Mouse (Mus musculus): ENCODE data around the gene Sirt6. TPM values are rescaled to one million over a fixed set of nuclear protein-coding genes. Genes with fewer than 3 reads are reported as not detected.

The Sirt6 gene
- polyA plus RNA-seq (2012; rRNA removed), result 59.4 and 65.9 TPM in 2 replicates

DNA sequence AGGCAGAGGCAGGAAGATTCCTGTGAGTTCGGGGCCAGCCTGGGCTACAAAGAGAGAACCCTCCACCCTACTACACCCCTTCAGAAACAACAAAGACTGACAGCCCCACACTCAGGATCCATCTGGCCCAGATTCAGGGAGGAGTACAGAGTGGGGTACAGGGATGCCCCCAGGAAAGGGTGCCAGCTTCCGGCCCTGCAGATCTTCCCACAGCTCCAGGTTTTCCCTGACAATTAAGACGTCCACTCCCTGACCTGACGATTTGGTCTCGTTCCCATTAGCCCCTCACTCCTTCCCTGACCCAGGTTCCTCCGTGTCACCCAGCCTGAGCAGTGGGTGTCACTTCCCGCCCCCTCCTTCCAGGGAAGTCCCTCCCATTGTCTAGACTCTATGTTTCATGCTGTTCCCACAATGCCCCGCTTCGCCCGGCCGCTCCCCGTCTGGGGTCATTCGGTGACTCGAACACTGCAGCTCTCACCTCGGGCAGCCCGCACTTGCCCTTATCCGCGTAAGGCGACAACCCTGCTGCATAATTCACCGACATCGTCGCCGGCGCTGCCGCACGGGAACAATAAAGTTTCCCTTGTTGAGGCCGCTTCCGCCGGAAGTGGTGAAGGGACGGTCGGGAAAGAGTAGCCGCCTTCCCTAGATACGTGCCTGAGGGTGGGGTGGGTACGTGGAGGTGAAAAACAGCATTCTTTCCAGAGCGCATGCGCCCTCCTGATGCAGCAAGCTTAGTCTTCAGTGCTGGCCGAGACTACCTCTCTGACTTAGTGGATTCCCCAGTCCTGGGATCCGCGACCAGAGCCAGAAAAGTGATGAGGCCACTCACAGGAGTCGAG, at the start of gene Sirt6:
Sirt6 (minus strand) TSS at position 804 of the 842 bp plus-strand sequence.

DNA sequence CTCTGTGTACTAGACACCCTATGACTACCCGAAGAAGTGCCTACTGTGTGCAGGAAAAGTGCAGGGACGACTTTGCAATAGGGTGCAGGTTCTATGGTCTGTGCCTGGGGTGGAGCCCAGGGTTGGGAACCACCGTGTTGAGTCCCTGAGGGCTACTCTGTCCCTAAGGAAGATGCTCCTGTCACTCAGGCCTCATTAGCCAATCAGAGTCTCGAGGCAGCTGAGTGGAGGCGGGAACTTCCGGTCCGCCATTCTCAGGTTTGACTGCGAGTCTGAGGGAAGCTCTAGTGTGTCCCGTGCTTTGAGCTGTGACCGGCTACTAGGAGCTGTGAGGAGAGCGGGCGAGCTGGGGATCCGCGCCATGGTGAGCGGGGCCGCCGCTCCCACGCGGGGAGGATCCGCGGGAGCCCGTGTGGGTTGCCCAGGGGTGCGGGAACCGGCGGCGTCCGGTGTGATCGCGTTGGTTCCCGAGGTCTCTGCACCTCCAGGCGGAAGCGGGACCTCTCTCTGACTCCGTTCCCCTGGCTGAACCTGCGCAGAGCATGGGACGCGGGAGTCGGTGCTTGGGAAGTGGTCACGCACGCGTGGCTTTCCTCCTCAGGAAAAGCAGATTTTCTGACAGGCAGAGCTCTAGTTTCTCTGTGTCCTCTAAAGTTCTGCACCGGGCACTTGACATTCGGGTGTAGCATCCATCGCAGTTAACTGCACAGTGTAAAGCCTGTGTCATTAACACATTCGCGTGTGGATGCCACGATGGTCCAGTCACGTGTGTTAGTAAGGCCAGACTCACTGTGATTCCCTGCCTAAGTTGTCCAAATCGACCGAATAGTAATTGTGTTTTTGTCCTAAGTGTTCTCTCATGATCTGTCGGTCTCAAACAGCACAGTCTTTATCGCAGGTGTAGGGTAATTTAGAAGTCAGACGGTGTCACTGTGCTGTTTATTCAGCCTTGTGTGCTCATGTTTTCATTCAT, 21.5 kb upstream of the Sirt6 start, which contains the start of gene Gm10778:
Gm10778 (plus strand) TSS at position 257 of the 973 bp plus-strand sequence.

DNA sequence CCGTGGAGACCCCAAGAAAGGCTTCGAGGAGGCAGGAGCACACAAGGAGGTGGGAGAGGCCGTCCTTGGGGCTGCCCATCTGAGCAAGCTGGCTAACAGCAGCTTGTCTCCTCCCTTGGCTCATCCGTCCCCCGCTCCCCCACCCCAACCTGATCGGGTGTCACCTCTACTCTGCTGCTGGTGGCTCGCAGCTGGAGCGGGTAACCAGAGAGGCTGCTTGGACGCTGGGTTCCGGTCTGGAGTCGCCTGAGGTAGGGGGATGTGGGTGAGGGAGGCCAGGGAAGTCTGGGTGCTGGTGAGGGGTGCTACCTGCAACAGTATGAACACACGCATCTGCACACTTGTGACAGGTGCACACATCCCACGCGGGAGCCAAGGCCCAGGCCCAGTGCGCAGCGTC, 793 bp upstream of the Sirt6 start, which contains the start of gene Ankrd24:
Ankrd24 (plus strand) TSS at position 151 of the 400 bp plus-strand sequence.

DNA sequence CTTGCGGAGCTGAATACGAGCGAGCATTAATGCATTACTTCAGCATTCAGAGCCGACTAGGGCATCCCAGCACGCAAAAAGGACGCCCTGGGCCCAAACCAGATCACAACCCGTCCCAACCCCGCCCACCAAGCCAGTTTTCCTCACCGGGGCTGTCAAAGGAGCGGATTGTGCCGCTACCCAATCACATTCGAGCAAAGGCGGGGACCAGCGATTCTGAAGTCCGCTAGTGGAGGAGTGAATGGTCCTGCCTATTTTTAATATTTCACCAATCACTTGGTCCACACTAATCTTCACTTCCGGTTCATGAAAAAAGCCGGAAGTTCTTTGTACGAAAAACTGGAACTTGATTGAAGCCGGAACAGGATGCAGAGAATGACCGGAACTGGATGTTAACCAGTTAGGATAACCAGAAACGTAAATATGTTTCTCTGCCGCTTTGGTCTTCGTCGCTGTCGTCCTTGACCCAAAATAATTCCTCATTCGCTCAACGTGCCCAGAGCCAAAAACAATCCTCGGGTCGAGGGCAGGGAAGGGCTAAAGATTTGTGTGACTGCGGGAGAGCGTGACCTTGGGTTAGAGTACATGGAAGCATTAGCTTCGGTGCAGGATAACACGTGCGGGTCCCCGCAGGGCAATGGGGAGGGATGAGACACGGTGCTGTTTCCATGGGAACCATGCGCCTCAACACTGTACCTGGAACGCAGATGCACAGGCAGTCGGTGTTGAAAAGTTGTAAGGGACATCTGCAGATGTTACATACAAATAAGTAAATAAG, 21.4 kb downstream of the Sirt6 start, which contains the start of gene BC025920:
BC025920 (plus strand) TSS at position 297 of the 778 bp plus-strand sequence.

GRCm38 (mm10) chr10:81600738-81601203, 26.8 kb downstream of the Sirt6 start, which contains the start of gene Tle6:
Gene Tle6 (minus strand): TSS chr10:81601073.

GRCm38 (mm10) chr10:81574081-81575056, 53.2 kb downstream of the Sirt6 start, which contains the start of gene Tle2:
Gene Tle2 (plus strand): TSS chr10:81574561.

Other genes starting within 250 kb of the Sirt6 start
- gene Fzr1, start 249.3 kb downstream of the Sirt6 start, polyA plus RNA-seq (2012; rRNA removed), result 189 and 205 TPM in 2 replicates
- gene Dohh, start 243.4 kb downstream of the Sirt6 start, polyA plus RNA-seq (2012; rRNA removed), result 178 and 192 TPM in 2 replicates
- gene Gm48551, start 243.3 kb downstream of the Sirt6 start, polyA plus RNA-seq (2012; rRNA removed), result 10.9 and 15.0 TPM in 2 replicates
- gene Gm48552, start 238.8 kb downstream of the Sirt6 start, polyA plus RNA-seq (2012; rRNA removed), result 9.3 and 10.3 TPM in 2 replicates
- gene Smim24, start 234.7 kb downstream of the Sirt6 start, polyA plus RNA-seq (2012; rRNA removed), result 16.3 and 19.5 TPM in 2 replicates
- gene Nfic, start 172.2 kb downstream of the Sirt6 start, polyA plus RNA-seq (2012; rRNA removed), result 63.2 and 87.3 TPM in 2 replicates
- gene Celf5, start 145.1 kb downstream of the Sirt6 start, polyA plus RNA-seq (2012; rRNA removed), result 0.77 and 1.4 TPM in 2 replicates
- gene Ncln, start 131.4 kb downstream of the Sirt6 start, polyA plus RNA-seq (2012; rRNA removed), result 384 and 527 TPM in 2 replicates
- gene S1pr4, start 127.7 kb downstream of the Sirt6 start, polyA plus RNA-seq (2012; rRNA removed), result 4.2 and 5.4 TPM in 2 replicates
- gene Gna15, start 103.6 kb downstream of the Sirt6 start, polyA plus RNA-seq (2012; rRNA removed), result 3.2 and 3.5 TPM in 2 replicates
- 162 and 181 TPM in 2 replicates for gene Gna11, start 82.6 kb downstream of the Sirt6 start, polyA plus RNA-seq (2012; rRNA removed)
- gene Aes, start 68.3 kb downstream of the Sirt6 start, polyA plus RNA-seq (2012; rRNA removed), result 2,184 and 2,590 TPM in 2 replicates
- gene Tle2, start 53.2 kb downstream of the Sirt6 start, polyA plus RNA-seq (2012; rRNA removed), result 497 and 508 TPM in 2 replicates
- gene Tle6, start 26.7 kb downstream of the Sirt6 start, polyA plus RNA-seq (2012; rRNA removed), result 192 and 202 TPM in 2 replicates
- gene BC025920, start 21.5 kb downstream of the Sirt6 start, polyA plus RNA-seq (2012; rRNA removed), result 0.47 and 0.74 TPM in 2 replicates
- gene Ankrd24, start 743 bp upstream of the Sirt6 start, polyA plus RNA-seq (2012; rRNA removed), result 62.1 and 90.5 TPM in 2 replicates
- gene Gm10778, start 21.3 kb upstream of the Sirt6 start, polyA plus RNA-seq (2012; rRNA removed), result 0.10 and 0.26 TPM in 2 replicates
- 0.21 and 0.46 TPM in 2 replicates for gene Zfp433, start 77.0 kb upstream of the Sirt6 start, polyA plus RNA-seq (2012; rRNA removed)
- 0.12 and 0.59 TPM in 2 replicates for gene Gm3055, start 143.4 kb upstream of the Sirt6 start, polyA plus RNA-seq (2012; rRNA removed)
- gene Gm4767, start 184.4 kb upstream of the Sirt6 start, polyA plus RNA-seq (2012; rRNA removed), result 0.07 TPM in 1 of 2 replicates, not detected in the other
- gene Gm32687, start 236.1 kb upstream of the Sirt6 start, polyA plus RNA-seq (2012; rRNA removed), result 0.12 and 0.26 TPM in 2 replicates